20 mouse cellular contexts compared by ENCODE assay signal in the genomic region with DNA sequence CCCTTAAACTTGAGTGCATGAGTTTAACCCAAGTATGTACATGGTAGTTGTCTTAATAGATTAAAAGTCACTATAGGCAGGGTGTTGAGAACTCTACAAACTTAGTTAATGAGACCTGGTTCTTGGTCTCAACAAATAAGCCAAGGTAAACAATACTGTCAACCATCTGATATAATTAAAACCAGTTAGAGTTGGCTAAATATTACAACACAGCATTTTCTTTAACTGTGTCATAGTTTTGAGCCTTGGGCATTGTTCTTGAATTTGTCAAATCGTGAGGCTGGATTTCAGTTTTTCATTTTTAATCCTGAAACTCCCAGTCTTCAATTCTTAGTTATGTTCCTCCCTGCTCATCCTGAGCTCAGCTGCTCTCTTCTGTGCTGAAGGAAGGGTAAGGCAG.
"Had no signal": no experiment of that assay in that cellular context is flagged by ENCODE, and none has a peak within 500 bp of the region (broad histone marks: within the 10 kb centered on the region; RNA-seq: fewer than 3 reads in every experiment).

No protein-coding gene starts in this region.

- H3K9ac ChIP-seq: limb, embryonic 13.5 days; liver, embryonic 13.5 days; lung, embryonic 14.5 days; midbrain, embryonic 12.5 days; midbrain, embryonic 15.5 days; neural tube, embryonic 12.5 days; neural tube, embryonic 15.5 days; stomach, embryonic 15.5 days had no signal

- H3K27ac ChIP-seq: kidney, postnatal 0 days; layer of hippocampus, adult 2 months; limb, embryonic 10.5 days; limb, embryonic 13.5 days; liver, embryonic 13.5 days; macrophage; midbrain, embryonic 12.5 days; midbrain, embryonic 15.5 days; neural tube, embryonic 12.5 days; neural tube, embryonic 15.5 days; stomach, embryonic 15.5 days had no signal

- H3K4me3 ChIP-seq: layer of hippocampus, adult 2 months; limb, embryonic 10.5 days; limb, embryonic 13.5 days; liver, embryonic 13.5 days; midbrain, embryonic 12.5 days; midbrain, embryonic 15.5 days; neural tube, embryonic 12.5 days; neural tube, embryonic 15.5 days; stomach, embryonic 15.5 days had no signal

- H3K27me3 ChIP-seq: limb, embryonic 13.5 days; liver, embryonic 13.5 days; midbrain, embryonic 12.5 days; midbrain, embryonic 15.5 days; neural tube, embryonic 12.5 days; neural tube, embryonic 15.5 days; stomach, embryonic 15.5 days had no signal

- H3K36me3 ChIP-seq: limb, embryonic 10.5 days; limb, embryonic 13.5 days; liver, embryonic 13.5 days; midbrain, embryonic 12.5 days; midbrain, embryonic 15.5 days; neural tube, embryonic 12.5 days; neural tube, embryonic 15.5 days; stomach, embryonic 15.5 days had no signal

- ATAC-seq: lung, postnatal 0 days had no signal

- H3K4me2 ChIP-seq: limb, embryonic 13.5 days; liver, embryonic 13.5 days; lung, embryonic 14.5 days; midbrain, embryonic 12.5 days; midbrain, embryonic 15.5 days; neural tube, embryonic 12.5 days; neural tube, embryonic 15.5 days; stomach, embryonic 15.5 days had no signal

- DNase-seq: kidney, postnatal 25 days; layer of hippocampus, adult 9-11 months; liver; liver, embryonic 13.5 days; lung, embryonic 14.5 days; retina, postnatal 1 day; right cerebral cortex, postnatal 25 days; spleen, adult 18-20 months; thymus, postnatal 25 days had no signal

- H3K9me3 ChIP-seq: limb, embryonic 10.5 days; limb, embryonic 13.5 days; liver, embryonic 13.5 days; midbrain, embryonic 12.5 days; midbrain, embryonic 15.5 days; neural tube, embryonic 12.5 days; neural tube, embryonic 15.5 days; stomach, embryonic 15.5 days had no signal
